Mouse (Mus musculus) heart, embryonic 16.5 days (tissue): ENCODE measurements around the gene Asxl1. TPM values are rescaled to one million over a fixed set of nuclear protein-coding genes. Genes with fewer than 3 reads are reported as not detected.
A peak's percentile ranks its signal among the peaks of the same experiment; 100 is the strongest.

ENCODE experiments used
- ATAC-seq: fragments of 200-750 bp; cut with Nextera tagmentation; replicated peaks from 2 replicates; pipeline ENCODE4 v1.8.0; 2017; ENCODE audit warnings: moderate number of reproducible peaks; ENCODE audit not compliant: insufficient read depth, low FRiP score; ENCODE audit errors: extremely low read depth
- H3K27ac ChIP-seq: fragments of 300-500 bp; sonication (generic); 2 replicates; pipeline ENCODE4 v1.5.1; 2014; ENCODE audit warnings: mild to moderate bottlenecking, low read length, control low read depth, moderate library complexity
- H3K27me3 ChIP-seq: fragments of 300-500 bp; sonication (generic); 2 replicates; pipeline ENCODE4 v1.6.1; 2014; ENCODE audit warnings: low read length, mixed read lengths; ENCODE audit not compliant: control insufficient read depth, insufficient read depth
- H3K36me3 ChIP-seq: fragments of 300-500 bp; sonication (generic); 2 replicates; pipeline ENCODE4 v1.6.1; 2014; ENCODE audit not compliant: control insufficient read depth, insufficient read depth
- H3K4me1 ChIP-seq: fragments of 300-500 bp; sonication (generic); 2 replicates; pipeline ENCODE4 v1.6.1; 2014; ENCODE audit warnings: low read length, mixed read lengths; ENCODE audit not compliant: control insufficient read depth, insufficient read depth
- H3K4me2 ChIP-seq: fragments of 300-500 bp; sonication (generic); 2 replicates; pipeline ENCODE4 v1.6.1; 2014; ENCODE audit warnings: low read depth, mild to moderate bottlenecking, control low read depth, low read length
- H3K4me3 ChIP-seq: fragments of 300-500 bp; sonication (generic); 2 replicates; pipeline ENCODE4 v1.5.1; 2014; ENCODE audit warnings: mild to moderate bottlenecking, control low read depth, low read length
- H3K9ac ChIP-seq: fragments of 300-500 bp; sonication (generic); 2 replicates; pipeline ENCODE4 v1.6.1; 2014; ENCODE audit warnings: low read length, control low read depth
- H3K9me3 ChIP-seq: fragments of 300-500 bp; sonication (generic); replicated peaks from 2 replicates; pipeline ENCODE4 v1.6.1; 2016; ENCODE audit warnings: low read length; ENCODE audit not compliant: control insufficient read depth
- WGBS: fragments of 180-500 bp; shearing (Covaris S2); extraction: QIAGEN DNeasy Blood & Tissue Kit; methylation state at CpG from one replicate; pipeline ENCODE4 v1.1.7; 2014; 5-methylcytosine and 5-hydroxymethylcytosine counted together
- polyA plus RNA-seq: library from polyadenylated mRNA; unstranded; fragments of >200 nt; fragmentation: Nextera tagmentation; extraction: Ambion mirVana; gene quantifications from 2 replicates; pipeline ENCODE4 v1.2.1, GENCODE M21; 2015

Asxl1 gene
- polyA plus RNA-seq, 1 experiment from 2014 or later: 7.4 TPM

- Histone ChIP-seq H3K27me3 (no peaks in the 10 kb centered on the region), H3K4me1 (peaks cover 12% of the 10 kb centered on the region), H3K9me3 (no peaks in the 10 kb centered on the region), H3K4me3 (no peak overlapping the region), H3K36me3 (peaks cover 63% of the 10 kb centered on the region), H3K27ac (peak overlapping the region; percentile 52; the same call in 1 of the 2 replicates), H3K9ac (no peak overlapping the region), H3K4me2 (no peak overlapping the region)
- WGBS: 47% methylated on average over 10 of the region's 10 CpGs
- peak; percentile 78 for ATAC-seq
Measured at GRCm38 (mm10) chr2:153393045-153393444, 47.4 kb downstream of the Asxl1 start.

- Histone ChIP-seq H3K27ac (no peak overlapping the region), H3K36me3 (peaks cover 85% of the 10 kb centered on the region), H3K4me2 (no peak overlapping the region), H3K9me3 (no peaks in the 10 kb centered on the region), H3K27me3 (no peaks in the 10 kb centered on the region), H3K4me1 (no peaks in the 10 kb centered on the region), H3K9ac (no peak overlapping the region), H3K4me3 (no peak overlapping the region)
- WGBS: 87% methylated on average over 11 of the region's 11 CpGs
- ATAC-seq: no peak
Measured at GRCm38 (mm10) chr2:153397790-153398515, 52.3 kb downstream of the Asxl1 start.

- Histone ChIP-seq H3K27me3 (no peaks in the 10 kb centered on the region), H3K36me3 (peaks cover 77% of the 10 kb centered on the region), H3K4me2 (no peak overlapping the region), H3K9me3 (no peaks in the 10 kb centered on the region), H3K9ac (no peak overlapping the region), H3K4me3 (no peak overlapping the region), H3K4me1 (no peaks in the 10 kb centered on the region), H3K27ac (no peak overlapping the region)
- no peak for ATAC-seq
- WGBS: 77% methylated on average over 15 of the region's 15 CpGs
Measured at GRCm38 (mm10) chr2:153399166-153399565, 53.5 kb downstream of the Asxl1 start.

- H3K9ac ChIP-seq: no peak overlapping the region
- 80% methylated on average over 3 of the region's 3 CpGs for WGBS
- no peaks in the 10 kb centered on the region for H3K27me3 ChIP-seq
- no peak for ATAC-seq
- no peak overlapping the region for H3K27ac ChIP-seq
- H3K9me3 ChIP-seq: no peaks in the 10 kb centered on the region
- H3K36me3 ChIP-seq: peaks cover 48% of the 10 kb centered on the region
- H3K4me3 ChIP-seq: no peak overlapping the region
- peaks cover 3% of the 10 kb centered on the region; the same call in 1 of the 2 replicates for H3K4me1 ChIP-seq
- no peak overlapping the region for H3K4me2 ChIP-seq
Measured at GRCm38 (mm10) chr2:153404062-153404461, 58.4 kb downstream of the Asxl1 start.

GRCm38 (mm10) chr2:153404882-153405281 is 59.3 kb downstream of the Asxl1 start:
- WGBS: 74% methylated on average over 3 of the region's 3 CpGs
- Histone ChIP-seq H3K27ac (no peak overlapping the region), H3K9ac (no peak overlapping the region), H3K9me3 (no peaks in the 10 kb centered on the region), H3K4me3 (no peak overlapping the region), H3K4me2 (no peak overlapping the region), H3K27me3 (no peaks in the 10 kb centered on the region), H3K4me1 (peaks cover 3% of the 10 kb centered on the region; the same call in 1 of the 2 replicates), H3K36me3 (peaks cover 40% of the 10 kb centered on the region)
- ATAC-seq: no peak

GRCm38 (mm10) chr2:153406882-153407281 is 61.3 kb downstream of the Asxl1 start:
- Histone ChIP-seq H3K4me3 (no peak overlapping the region), H3K9me3 (no peaks in the 10 kb centered on the region), H3K27ac (no peak overlapping the region), H3K36me3 (peaks cover 29% of the 10 kb centered on the region), H3K4me1 (peaks cover 5% of the 10 kb centered on the region), H3K9ac (no peak overlapping the region), H3K27me3 (no peaks in the 10 kb centered on the region), H3K4me2 (no peak overlapping the region)
- WGBS: 66% methylated on average over 6 of the region's 6 CpGs
- no peak for ATAC-seq

- WGBS: 70% methylated on average over 3 of the region's 3 CpGs
- Histone ChIP-seq H3K27me3 (no peaks in the 10 kb centered on the region), H3K36me3 (peaks cover 29% of the 10 kb centered on the region)
Measured at GRCm38 (mm10) chr2:153408971-153409370, 63.3 kb downstream of the Asxl1 start.

GRCm38 (mm10) chr2:153411557-153411956 is 65.9 kb downstream of the Asxl1 start:
- H3K9ac ChIP-seq: no peak overlapping the region
- 65% methylated on average over 9 of the region's 9 CpGs for WGBS
- ATAC-seq: no peak
- H3K9me3 ChIP-seq: no peaks in the 10 kb centered on the region
- H3K36me3 ChIP-seq: peaks cover 39% of the 10 kb centered on the region
- no peak overlapping the region for H3K27ac ChIP-seq
- peaks cover 2% of the 10 kb centered on the region; the same call in 1 of the 2 replicates for H3K4me1 ChIP-seq
- H3K27me3 ChIP-seq: no peaks in the 10 kb centered on the region
- H3K4me3 ChIP-seq: no peak overlapping the region
- H3K4me2 ChIP-seq: no peak overlapping the region

More at GRCm38 (mm10) chr2:153408971-153409370, 63.3 kb downstream of the Asxl1 start:
- Histone ChIP-seq H3K9me3 (no peaks in the 10 kb centered on the region), H3K4me3 (no peak overlapping the region), H3K27ac (peak overlapping the region; percentile 23; the same call in 1 of the 2 replicates), H3K4me2 (no peak overlapping the region), H3K9ac (no peak overlapping the region), H3K4me1 (peaks cover 5% of the 10 kb centered on the region)
- no peak for ATAC-seq

- WGBS: 64% methylated on average over 6 of the region's 6 CpGs
- ATAC-seq: no peak
- peaks cover 2% of the 10 kb centered on the region; the same call in 1 of the 2 replicates for H3K4me1 ChIP-seq
- H3K9ac ChIP-seq: no peak overlapping the region
- H3K36me3 ChIP-seq: peaks cover 44% of the 10 kb centered on the region
- no peak overlapping the region for H3K4me2 ChIP-seq
- H3K9me3 ChIP-seq: no peaks in the 10 kb centered on the region
- H3K27ac ChIP-seq: no peak overlapping the region
- H3K27me3 ChIP-seq: no peaks in the 10 kb centered on the region
- H3K4me3 ChIP-seq: no peak overlapping the region
Measured at GRCm38 (mm10) chr2:153412563-153412962, 66.9 kb downstream of the Asxl1 start.
